In genomic region chr11:69111865-69112264, GRCm38 (mm10) we compare ENCODE assay signal across 10 mouse cellular contexts. TPM values are rescaled to one million over a fixed set of nuclear protein-coding genes. Genes with fewer than 3 reads are reported as not detected.
A peak's percentile ranks its signal among the peaks of the same experiment; 100 is the strongest.
DNase-seq lines count a peak whose midpoint lies in the region; ATAC-seq and TF ChIP-seq lines count a peak whose summit lies in the region.
"Had no signal": no experiment of that assay in that cellular context is flagged by ENCODE, and none has a peak within 500 bp of the region (broad histone marks: within the 10 kb centered on the region; RNA-seq: fewer than 3 reads in every experiment).

No protein-coding gene starts in this region.

- no peak overlapping the region for H3K9ac ChIP-seq in heart, adult 2 months (ENCODE audit: low read depth, low read length)
- no peak overlapping the region for H3K9ac ChIP-seq in forebrain, embryonic 12.5 days
- H3K9ac ChIP-seq in liver, embryonic 12.5 days, result no peak overlapping the region
- H3K9ac ChIP-seq: stomach, embryonic 15.5 days had no signal

- TF ChIP-seq EP300 in heart, adult 2 months (IDR thresholded peaks at IDR 0.05; ENCODE audit: insufficient read depth, low read depth, low read length), result no peak

- peaks cover 32% of the 10 kb centered on the region for H3K27me3 ChIP-seq in heart, embryonic 10.5 days (ENCODE audit: insufficient read depth, poor library complexity, severe bottlenecking)
- no peaks in the 10 kb centered on the region for H3K27me3 ChIP-seq in heart, adult 2 months (ENCODE audit: control insufficient read depth, insufficient read depth, low read length)
- H3K27me3 ChIP-seq in forebrain, embryonic 12.5 days, result peaks cover 36% of the 10 kb centered on the region
- H3K27me3 ChIP-seq in liver, embryonic 12.5 days (replicated peaks), result peaks cover 28% of the 10 kb centered on the region
- no peaks in the 10 kb centered on the region for H3K27me3 ChIP-seq in cerebellum, adult 2 months (ENCODE audit: control insufficient read depth, insufficient read depth, low read length)
- H3K27me3 ChIP-seq: stomach, embryonic 15.5 days had no signal

- peaks cover 27% of the 10 kb centered on the region for H3K4me1 ChIP-seq in heart, embryonic 10.5 days
- no peaks in the 10 kb centered on the region; the same call in 1 of the 2 replicates for H3K4me1 ChIP-seq in heart, adult 2 months (ENCODE audit: control insufficient read depth, insufficient read depth, low read length)
- peaks cover 10% of the 10 kb centered on the region for H3K4me1 ChIP-seq in forebrain, embryonic 12.5 days
- H3K4me1 ChIP-seq in liver, embryonic 12.5 days, result peaks cover 36% of the 10 kb centered on the region
- H3K4me1 ChIP-seq in cerebellum, adult 2 months (ENCODE audit: control insufficient read depth, insufficient read depth, low read length), result no peaks in the 10 kb centered on the region

- no peaks in the 10 kb centered on the region for H3K9me3 ChIP-seq in heart, embryonic 10.5 days
- no peaks in the 10 kb centered on the region for H3K9me3 ChIP-seq in forebrain, embryonic 12.5 days
- no peaks in the 10 kb centered on the region for H3K9me3 ChIP-seq in liver, embryonic 12.5 days (replicated peaks)
- H3K9me3 ChIP-seq: stomach, embryonic 15.5 days had no signal

- intact Hi-C loops in heart, adult 2 months (cut with DNase I), result no loop called here

- H3K4me2 ChIP-seq in forebrain, embryonic 12.5 days, result peak overlapping the region; percentile 52; the same call in 1 of the 2 replicates
- H3K4me2 ChIP-seq in liver, embryonic 12.5 days, result peak overlapping the region; percentile 70

- DNase-seq in heart, embryonic 10.5 days (ENCODE audit: low spot score), result no peak
- DNase-seq in heart, adult 2 months, result no peak
- peak; percentile 6 to 10 for DNase-seq in B cell, adult 2 months
- no peak for DNase-seq in gastrocnemius, postnatal 25 days
- DNase-seq in cerebellum, adult 2 months, result no peak
- no peak for DNase-seq in kidney, adult 8-10 months

- TF ChIP-seq POLR2A in heart, adult 2 months (IDR thresholded peaks at IDR 0.05; ENCODE audit: insufficient read depth, low read depth, low read length), result no peak
- no peak for TF ChIP-seq POLR2A in cerebellum, adult 2 months (IDR thresholded peaks at IDR 0.05; ENCODE audit: borderline replicate concordance, insufficient read depth, low read length)

- peak overlapping the region; percentile 86 for H3K27ac ChIP-seq in heart, embryonic 10.5 days
- no peak overlapping the region; the same call in 1 of the 2 replicates for H3K27ac ChIP-seq in heart, adult 2 months
- H3K27ac ChIP-seq in forebrain, embryonic 12.5 days, result no peak overlapping the region
- H3K27ac ChIP-seq in liver, embryonic 12.5 days, result no peak overlapping the region
- H3K27ac ChIP-seq in cerebellum, adult 2 months (ENCODE audit: insufficient read depth, low read length), result no peak overlapping the region
- H3K27ac ChIP-seq: stomach, embryonic 15.5 days had no signal

- WGBS in heart, embryonic 10.5 days, result 44% methylated on average over 4 of the region's 4 CpGs
- WGBS in heart, adult 2 months, result 49% methylated on average over 4 of the region's 4 CpGs
- WGBS in forebrain, embryonic 12.5 days, result 69% methylated on average over 4 of the region's 4 CpGs
- WGBS in liver, embryonic 12.5 days (ENCODE audit: insufficient replicate concordance), result 34% methylated on average over 4 of the region's 4 CpGs
- 79% methylated on average over 4 of the region's 4 CpGs for WGBS in cerebellum, adult 2 months

- H3K36me3 ChIP-seq in heart, embryonic 10.5 days, result peaks cover 28% of the 10 kb centered on the region
- H3K36me3 ChIP-seq in heart, adult 2 months (ENCODE audit: control insufficient read depth, insufficient read depth, low read length), result no peaks in the 10 kb centered on the region; the same call in 1 of the 2 replicates
- peaks cover 26% of the 10 kb centered on the region for H3K36me3 ChIP-seq in forebrain, embryonic 12.5 days (replicated peaks)
- H3K36me3 ChIP-seq in liver, embryonic 12.5 days, result peaks cover 28% of the 10 kb centered on the region

- H3K79me2 ChIP-seq in heart, adult 2 months (replicated peaks; ENCODE audit: control insufficient read depth, insufficient read depth, low read length), result no peaks in the 10 kb centered on the region

- no peak for ATAC-seq in forebrain, embryonic 12.5 days (ENCODE audit: low FRiP score)
- ATAC-seq in liver, embryonic 12.5 days, result no peak

- no peak for TF ChIP-seq CTCF in heart, adult 2 months (IDR thresholded peaks at IDR 0.05)
- no peak for TF ChIP-seq CTCF in cerebellum, adult 2 months (IDR thresholded peaks at IDR 0.05; ENCODE audit: borderline replicate concordance, insufficient read depth, low read depth, low read length)

- H3K4me3 ChIP-seq in heart, embryonic 10.5 days, result peak overlapping the region; percentile 65
- no peak overlapping the region for H3K4me3 ChIP-seq in heart, adult 2 months
- no peak overlapping the region for H3K4me3 ChIP-seq in forebrain, embryonic 12.5 days (replicated peaks)
- peak overlapping the region; percentile 57; the same call in 1 of the 2 replicates for H3K4me3 ChIP-seq in liver, embryonic 12.5 days
- H3K4me3 ChIP-seq in cerebellum, adult 2 months (replicated peaks; ENCODE audit: insufficient read depth, low read depth, low read length), result no peak overlapping the region

RNA-seq across cellular contexts. Expression of gene Hes7, which starts 8.3 kb away (rescaled TPM):
- polyA plus RNA-seq in heart, embryonic 10.5 days (2016; fragmentation: Nextera tagmentation; extraction: Ambion mirVana), result 0.60 and 0.63 TPM in 2 replicates
- total RNA-seq in heart, adult 2 months (2021), result under 1 TPM in 1 of 2 experiments, not detected in 1; 0.11 TPM
- 0.10 TPM in 1 of 2 replicates, not detected in the other for polyA plus RNA-seq in heart, adult 2 months (2012; rRNA removed)
- polyA plus RNA-seq in forebrain, embryonic 12.5 days (2016; fragmentation: Nextera tagmentation; extraction: Ambion mirVana), result 0.31 and 0.43 TPM in 2 replicates
- 0.44 and 0.46 TPM in 2 replicates for polyA plus RNA-seq in liver, embryonic 12.5 days (2016; fragmentation: Nextera tagmentation; extraction: Ambion mirVana)
- not detected for total RNA-seq in gastrocnemius, postnatal 25 days (2021)
- 0.44 and 0.59 TPM in 2 replicates for polyA plus RNA-seq in cerebellum, adult 2 months (2012; rRNA removed)

RNA-seq across cellular contexts. Expression of gene 9130213A22Rik, which starts 10.5 kb away (rescaled TPM):
- polyA plus RNA-seq in heart, embryonic 10.5 days (2016; fragmentation: Nextera tagmentation; extraction: Ambion mirVana), result 0.16 and 0.17 TPM in 2 replicates
- total RNA-seq in heart, adult 2 months (2021), result under 1 TPM; 0.21 to 0.23 TPM
- polyA plus RNA-seq in heart, adult 2 months (2012; rRNA removed), result 0.82 and 1.00 TPM in 2 replicates
- polyA plus RNA-seq in forebrain, embryonic 12.5 days (2016; fragmentation: Nextera tagmentation; extraction: Ambion mirVana), result 0.11 TPM in 1 of 2 replicates, not detected in the other
- polyA plus RNA-seq in liver, embryonic 12.5 days (2016; fragmentation: Nextera tagmentation; extraction: Ambion mirVana), result 0.14 TPM in 1 of 2 replicates, not detected in the other
- under 1 TPM in 1 of 2 experiments, not detected in 1; 0.21 TPM for total RNA-seq in gastrocnemius, postnatal 25 days (2021)
- 1.3 and 1.4 TPM in 2 replicates for polyA plus RNA-seq in cerebellum, adult 2 months (2012; rRNA removed)
- total RNA-seq: CH12.LX had no signal

RNA-seq across cellular contexts. Expression of gene Aloxe3, which starts 13.8 kb away (rescaled TPM):
- 0.16 and 0.25 TPM in 2 replicates for polyA plus RNA-seq in heart, embryonic 10.5 days (2016; fragmentation: Nextera tagmentation; extraction: Ambion mirVana)
- under 1 TPM; 0.05 to 0.07 TPM for total RNA-seq in heart, adult 2 months (2021)
- 0.16 TPM in 1 of 2 replicates, not detected in the other for polyA plus RNA-seq in heart, adult 2 months (2012; rRNA removed)
- polyA plus RNA-seq in forebrain, embryonic 12.5 days (2016; fragmentation: Nextera tagmentation; extraction: Ambion mirVana), result 0.19 and 0.55 TPM in 2 replicates
- not detected in 2 replicates for polyA plus RNA-seq in liver, embryonic 12.5 days (2016; fragmentation: Nextera tagmentation; extraction: Ambion mirVana)
- total RNA-seq in gastrocnemius, postnatal 25 days (2021), result not detected
- polyA plus RNA-seq in cerebellum, adult 2 months (2012; rRNA removed), result 10.8 and 16.0 TPM in 2 replicates

RNA-seq across cellular contexts. Expression of gene Per1, which starts 16.8 kb away (rescaled TPM):
- polyA plus RNA-seq in heart, embryonic 10.5 days (2016; fragmentation: Nextera tagmentation; extraction: Ambion mirVana), result 8.0 and 8.8 TPM in 2 replicates
- total RNA-seq in heart, adult 2 months (2021), result 10 to 100 TPM; 44.4 to 79.8 TPM
- 18.0 and 36.4 TPM in 2 replicates for polyA plus RNA-seq in heart, adult 2 months (2012; rRNA removed)
- polyA plus RNA-seq in forebrain, embryonic 12.5 days (2016; fragmentation: Nextera tagmentation; extraction: Ambion mirVana), result 7.8 and 12.3 TPM in 2 replicates
- polyA plus RNA-seq in liver, embryonic 12.5 days (2016; fragmentation: Nextera tagmentation; extraction: Ambion mirVana), result 2.5 and 4.0 TPM in 2 replicates
- 10 to 100 TPM; 21.0 to 50.8 TPM for total RNA-seq in gastrocnemius, postnatal 25 days (2021)
- polyA plus RNA-seq in cerebellum, adult 2 months (2012; rRNA removed), result 34.4 and 37.2 TPM in 2 replicates

RNA-seq across cellular contexts. Expression of gene Vamp2, which starts 23.6 kb away (rescaled TPM):
- polyA plus RNA-seq in heart, embryonic 10.5 days (2016; fragmentation: Nextera tagmentation; extraction: Ambion mirVana), result 85.8 and 93.0 TPM in 2 replicates
- total RNA-seq in heart, adult 2 months (2021), result 10 to 100 TPM; 63.4 to 70.8 TPM
- polyA plus RNA-seq in heart, adult 2 months (2012; rRNA removed), result 83.0 and 90.0 TPM in 2 replicates
- 103 and 121 TPM in 2 replicates for polyA plus RNA-seq in forebrain, embryonic 12.5 days (2016; fragmentation: Nextera tagmentation; extraction: Ambion mirVana)
- 26.3 and 27.5 TPM in 2 replicates for polyA plus RNA-seq in liver, embryonic 12.5 days (2016; fragmentation: Nextera tagmentation; extraction: Ambion mirVana)
- total RNA-seq in gastrocnemius, postnatal 25 days (2021), result 10 to 100 TPM; 34.9 to 35.2 TPM
- polyA plus RNA-seq in cerebellum, adult 2 months (2012; rRNA removed), result 672 and 700 TPM in 2 replicates

Comparison
In these comparisons a context has a peak if more than half of its experiments do, and no peak if none do; other contexts are left out.
1. H3K4me3 ChIP-seq: peak in heart, embryonic 10.5 days (single experiment) and liver, embryonic 12.5 days (single experiment); none in heart, adult 2 months (single experiment), forebrain, embryonic 12.5 days (single experiment) and cerebellum, adult 2 months (single experiment).
2. DNase-seq: peak in B cell, adult 2 months (2 of 2); none in heart, embryonic 10.5 days (single experiment), heart, adult 2 months (0 of 2), gastrocnemius, postnatal 25 days (single experiment), cerebellum, adult 2 months (0 of 2) and kidney, adult 8-10 months (0 of 2).